Mouse (Mus musculus) gonadal fat pad, adult 2 months (tissue): ENCODE measurements around the gene Rrp1. TPM values are rescaled to one million over a fixed set of nuclear protein-coding genes. Genes with fewer than 3 reads are reported as not detected.
A peak's percentile ranks its signal among the peaks of the same experiment; 100 is the strongest.
"Not testable (repeated sequence)": the region's sequence is repeated elsewhere in the genome, so short reads cannot be mapped to it uniquely, and the experiment has no call there.

ENCODE experiments used
- DNase-seq: peaks from one replicate; pipeline ENCODE4 v3.0.0-alpha.2; 2012; ENCODE audit warnings: low read depth
- polyA plus RNA-seq: library from polyadenylated mRNA; depleted of rRNA; stranded (reverse); fragments of >200 nt; gene quantifications from 2 replicates; pipeline ENCODE4 v1.2.3, GENCODE M21; 2012

Rrp1 gene
- polyA plus RNA-seq, 1 experiment = 94.1 TPM

- DNase-seq = no peak
Observed at GRCm38 (mm10) chr10:78383567-78383966, 29.3 kb downstream of the Rrp1 start.

DNA sequence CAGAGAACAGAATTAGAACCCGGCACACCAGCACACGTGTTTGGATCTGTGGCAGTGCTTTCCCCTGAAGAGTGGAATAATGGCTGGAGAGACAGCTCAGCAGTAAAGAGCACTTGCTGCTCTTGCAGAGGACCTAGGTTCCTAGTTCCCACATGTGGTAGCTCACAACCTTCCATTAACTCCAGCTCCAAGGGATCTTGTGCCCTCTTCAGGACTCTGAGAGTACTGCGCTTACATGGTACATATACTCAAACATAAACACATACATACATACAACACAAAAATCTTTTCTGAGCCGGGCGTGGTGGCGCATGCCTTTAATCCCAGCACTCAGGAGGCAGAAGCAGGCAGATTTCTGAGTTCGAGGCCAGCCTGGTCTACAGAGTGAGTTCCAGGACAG, 34.3 kb downstream of the Rrp1 start:
- DNase-seq = no peak

GRCm38 (mm10) chr10:78372681-78373668, 39.9 kb downstream of the Rrp1 start:
- no peak for DNase-seq

GRCm38 (mm10) chr10:78371746-78372145, 41.1 kb downstream of the Rrp1 start:
- DNase-seq = peak; percentile 100

- no peak for DNase-seq
Observed at GRCm38 (mm10) chr10:78367586-78367985, 45.3 kb downstream of the Rrp1 start.

- no peak for DNase-seq
Observed at GRCm38 (mm10) chr10:78366851-78367312, 46.0 kb downstream of the Rrp1 start.

GRCm38 (mm10) chr10:78366195-78366834, 46.5 kb downstream of the Rrp1 start:
- DNase-seq = no peak

DNA sequence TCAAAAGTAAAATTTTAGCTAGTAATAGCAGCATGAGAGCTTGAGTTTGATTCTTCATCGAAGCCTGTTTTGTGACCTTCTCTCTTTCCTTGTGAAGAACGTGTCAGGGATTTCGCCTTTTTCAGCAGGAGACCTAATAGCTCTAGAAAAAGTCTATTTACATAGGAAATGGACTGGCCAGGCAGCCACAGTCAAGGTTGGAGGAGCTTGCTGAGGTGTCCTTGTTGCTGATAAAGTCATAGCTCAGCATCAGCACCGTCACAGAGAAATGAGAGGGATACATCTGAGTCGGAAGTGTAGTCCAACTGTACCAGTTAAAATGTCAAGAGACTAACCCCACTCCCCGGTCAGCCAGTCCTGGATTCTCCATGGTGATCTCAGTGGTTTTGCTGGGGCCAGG, 47.3 kb downstream of the Rrp1 start:
- no peak for DNase-seq

DNA sequence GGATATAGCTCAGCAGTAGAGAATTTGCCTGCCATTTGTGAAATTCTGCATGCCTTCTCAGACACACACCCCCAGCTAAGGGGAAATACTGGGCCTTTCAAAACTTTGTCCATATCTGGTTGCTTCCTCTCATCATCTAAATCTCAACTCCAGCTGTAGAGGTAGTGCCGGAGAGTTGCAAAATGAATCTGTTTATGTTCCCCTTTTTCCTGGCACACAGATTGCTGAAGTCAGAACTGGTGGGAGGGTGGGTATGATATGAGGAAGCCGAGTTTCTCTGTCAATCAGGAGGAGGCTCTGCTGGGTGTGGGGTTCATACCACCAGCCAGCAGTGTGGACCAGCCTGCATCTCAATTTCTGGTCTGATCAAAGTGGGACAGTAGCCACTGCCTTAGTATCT, 48.7 kb downstream of the Rrp1 start:
- DNase-seq = no peak

DNA sequence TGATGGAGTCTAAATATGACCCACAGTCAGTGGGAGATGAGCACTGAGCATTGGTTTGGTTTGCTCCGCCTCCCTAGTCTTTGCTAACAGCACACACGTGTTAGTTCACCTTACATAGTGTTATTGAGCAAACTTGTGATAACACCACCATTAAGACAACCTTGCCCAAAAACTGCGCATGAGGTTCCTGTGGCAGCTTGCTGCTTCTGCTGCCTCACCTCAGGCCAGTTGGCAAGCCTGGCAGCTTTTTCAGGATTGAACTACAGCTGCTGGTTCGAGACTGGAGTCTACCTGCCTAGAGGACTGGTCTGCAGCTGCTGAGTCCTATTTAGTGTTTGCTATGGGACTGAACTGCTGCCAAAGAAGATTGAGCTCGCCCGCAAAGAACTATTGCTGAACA, 49.5 kb downstream of the Rrp1 start:
- DNase-seq = peak; percentile 61

GRCm38 (mm10) chr10:78361951-78362350, 50.9 kb downstream of the Rrp1 start:
- DNase-seq = peak; percentile 54

DNA sequence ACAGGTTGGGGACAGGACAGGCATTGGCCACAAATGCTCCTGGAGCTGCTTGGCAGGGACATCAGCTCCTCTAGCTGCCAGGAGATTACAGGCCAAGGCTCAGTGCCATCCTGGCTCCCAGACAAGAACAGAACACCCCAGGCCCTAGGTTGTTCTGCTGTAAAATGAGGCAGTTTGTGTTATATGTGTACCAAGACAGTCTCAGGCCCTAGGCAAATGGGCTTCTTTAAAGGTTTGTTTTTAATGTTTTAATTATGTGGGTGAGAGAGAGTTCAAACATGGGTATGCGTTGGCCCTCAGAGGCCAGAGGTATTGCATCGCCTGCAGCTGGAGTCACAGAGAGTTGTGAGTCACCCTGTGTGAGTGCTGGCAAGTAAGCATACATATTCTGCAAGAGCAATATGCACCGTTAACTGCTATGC, 52.5 kb downstream of the Rrp1 start:
- DNase-seq = peak; percentile 98

- DNase-seq = not testable (repeated sequence)
Observed at GRCm38 (mm10) chr10:78358999-78359398, 53.8 kb downstream of the Rrp1 start.

- no peak for DNase-seq
Observed at GRCm38 (mm10) chr10:78358266-78358665, 54.6 kb downstream of the Rrp1 start.

DNA sequence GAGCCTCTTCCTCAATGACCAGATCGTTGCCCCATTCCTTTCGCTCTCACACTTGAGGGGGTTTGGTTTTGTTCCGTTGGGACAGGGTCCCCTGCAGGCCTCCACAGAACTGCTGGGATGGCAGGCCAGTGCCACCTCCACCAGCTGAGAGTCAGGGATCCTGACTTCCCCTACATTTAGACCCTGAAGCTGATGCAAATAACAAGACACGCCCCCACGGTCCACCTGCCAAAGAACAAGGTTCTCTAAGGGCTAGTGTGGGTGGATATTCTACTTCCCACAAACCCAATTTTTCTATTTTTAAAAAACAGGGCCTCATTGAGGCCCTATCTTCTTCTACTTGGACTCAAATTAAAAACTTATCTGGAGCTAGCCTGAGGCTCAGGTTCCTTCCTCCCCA, 55.1 kb downstream of the Rrp1 start:
- DNase-seq = no peak

- no peak for DNase-seq
Observed at GRCm38 (mm10) chr10:78355931-78356593, 56.8 kb downstream of the Rrp1 start.

- DNase-seq = no peak
Observed at GRCm38 (mm10) chr10:78353196-78353595, 59.6 kb downstream of the Rrp1 start.

- no peak for DNase-seq
Observed at GRCm38 (mm10) chr10:78352666-78353030, 60.2 kb downstream of the Rrp1 start.

GRCm38 (mm10) chr10:78351887-78352665, 60.8 kb downstream of the Rrp1 start, which contains the start of gene Agpat3:
TSS of gene Agpat3 (minus strand) at chr10:78352489.
- no peak for DNase-seq

DNA sequence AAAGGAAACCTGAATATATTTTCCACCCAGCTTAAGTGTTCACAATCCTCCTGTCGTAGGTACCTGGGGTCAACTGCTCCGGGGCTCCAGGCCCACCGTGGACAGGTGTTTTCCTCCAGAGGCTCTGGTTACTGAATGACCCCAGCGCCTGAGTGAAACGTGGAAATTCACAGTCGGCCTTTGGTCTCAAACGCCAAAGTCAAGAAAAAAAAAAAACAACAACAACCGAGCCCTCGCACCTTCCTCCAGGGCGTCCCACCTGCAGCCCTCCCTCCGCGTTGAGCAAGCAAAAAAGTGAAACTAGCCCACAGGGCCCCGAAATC, 61.3 kb downstream of the Rrp1 start:
- no peak for DNase-seq

DNA sequence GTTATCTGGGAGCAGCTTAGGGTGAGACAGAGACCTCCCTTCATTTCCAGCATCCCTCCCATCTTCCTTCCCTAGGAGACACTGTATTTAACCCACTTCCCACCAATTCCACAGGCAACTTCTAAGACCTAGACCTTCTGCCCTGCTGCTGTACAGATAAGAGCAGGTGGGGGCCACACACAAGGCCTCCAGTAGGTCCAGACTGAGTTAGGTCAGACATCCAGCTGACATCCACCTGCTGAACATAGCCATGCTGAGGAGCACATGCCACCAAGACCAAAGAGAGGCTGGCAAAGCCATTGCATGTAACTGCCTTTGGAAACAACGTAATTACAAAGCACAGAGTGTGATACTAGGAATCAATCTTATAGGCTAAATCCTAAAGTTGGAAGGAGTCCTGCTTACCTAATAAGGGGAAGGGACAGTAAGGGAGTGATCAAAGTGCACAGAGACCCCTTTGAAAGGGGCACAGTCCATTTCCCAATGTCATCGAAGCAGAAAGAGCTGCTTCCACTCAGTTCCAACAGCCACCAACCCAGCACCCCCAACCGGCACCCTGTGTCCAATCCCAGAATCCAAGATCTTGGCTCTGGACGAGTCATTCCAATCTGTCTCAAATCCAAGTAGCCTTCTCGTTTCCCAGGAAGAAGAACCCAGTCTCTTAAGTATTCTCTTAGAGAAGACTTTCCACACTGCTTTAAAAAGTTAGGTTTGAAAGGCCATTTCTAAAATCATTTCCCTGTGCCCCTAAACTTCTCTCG, 61.9 kb downstream of the Rrp1 start:
- no peak for DNase-seq
